Mouse (Mus musculus): ENCODE measurements at regions not wholly inside any gene's neighbourhood (a gene's known extent, or its start where the extent isn't known, plus 50 kb on each side); places are given as distances from the start of the nearest gene placed in this dataset.
A peak's percentile ranks its signal among the peaks of the same experiment; 100 is the strongest.
"Not testable (repeated sequence)": the region's sequence is repeated elsewhere in the genome, so short reads cannot be mapped to it uniquely, and the experiment has no call there.

- DNase-seq (ENCODE audit: low spot score in 2 of 2): no peak
These were observed 209.5 kb downstream of the Sorl1 start for GRCm38 (mm10) chr9:41914611-41915010.

GRCm38 (mm10) chr9:41913911-41914310, 210.2 kb downstream of the Sorl1 start:
- no peak for DNase-seq (ENCODE audit: low spot score in 2 of 2)

- DNase-seq (ENCODE audit: low spot score in 2 of 2): no peak
These were observed 211.6 kb downstream of the Sorl1 start for GRCm38 (mm10) chr9:41912482-41912881.

- DNase-seq (ENCODE audit: low spot score in 2 of 2): no peak
These were observed 223.5 kb downstream of the Sorl1 start for GRCm38 (mm10) chr9:41900606-41900974.

DNA sequence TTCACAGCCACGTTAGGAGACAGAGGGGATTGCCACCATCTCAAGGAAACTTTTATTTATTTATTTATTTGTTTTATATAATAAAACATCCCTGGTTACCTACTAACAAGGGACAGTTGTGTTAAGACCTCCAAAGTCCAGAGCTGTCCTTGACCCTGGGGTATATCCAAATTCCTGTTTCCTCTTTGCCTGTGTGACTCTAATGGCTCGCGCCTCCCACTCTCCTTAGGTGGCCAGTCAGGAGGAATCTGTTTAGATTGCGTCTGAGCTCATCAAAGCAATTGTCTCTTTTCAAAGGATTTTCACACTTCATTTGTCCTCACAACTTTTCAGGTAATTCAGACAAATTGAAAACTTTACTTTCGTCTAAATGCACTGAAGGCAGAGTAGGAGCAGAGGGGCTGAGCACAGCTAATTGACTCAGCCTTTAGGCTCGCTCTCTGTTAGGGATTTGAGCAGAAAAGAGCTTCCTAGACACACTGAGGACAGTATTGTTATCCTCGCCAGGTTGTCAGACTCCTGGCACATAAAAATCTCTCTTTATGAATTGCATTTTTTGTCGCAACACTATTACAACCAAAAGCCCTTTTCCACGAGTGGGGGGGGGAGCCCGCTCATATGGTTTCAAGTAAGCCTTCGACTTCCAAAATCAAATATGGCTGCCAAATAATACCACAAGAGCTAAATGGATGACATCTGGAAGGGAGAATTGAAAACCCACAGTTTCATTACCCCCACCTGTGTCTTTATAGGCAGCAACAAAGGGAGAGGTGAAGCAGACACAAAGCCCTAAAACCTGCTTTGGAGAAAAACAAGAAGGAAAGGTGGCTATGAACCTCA, 224.1 kb downstream of the Sorl1 start:
- DNase-seq (ENCODE audit: low spot score in 2 of 2): no peak

- DNase-seq (ENCODE audit: low spot score in 2 of 2): no peak
These were observed 229.0 kb downstream of the Sorl1 start for GRCm38 (mm10) chr9:41895106-41895505.

DNA sequence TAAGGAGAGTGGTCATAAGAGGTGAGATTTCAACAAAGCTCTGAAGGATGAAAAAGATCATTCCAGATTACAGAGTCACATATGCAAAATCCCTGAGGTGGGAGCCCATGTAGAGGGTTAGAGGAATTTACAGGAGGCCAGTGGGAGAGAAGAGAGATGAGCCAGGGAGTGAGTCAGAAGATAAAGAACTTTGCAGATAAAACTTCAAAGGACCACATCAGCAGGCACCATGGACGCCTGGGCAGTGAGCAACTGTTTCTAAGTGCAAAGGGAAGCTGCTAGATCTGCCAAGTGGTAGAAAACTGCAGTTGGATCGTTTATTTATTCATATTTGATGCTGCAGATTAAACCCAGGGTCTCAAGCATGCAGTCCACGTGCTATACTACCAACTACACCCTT, 231.3 kb downstream of the Sorl1 start:
- no peak for DNase-seq (ENCODE audit: low spot score in 2 of 2)

GRCm38 (mm10) chr9:41891206-41891605, 232.9 kb downstream of the Sorl1 start:
- DNase-seq (ENCODE audit: low spot score in 2 of 2): no peak

GRCm38 (mm10) chr9:41890273-41891141, 233.6 kb downstream of the Sorl1 start:
- peak; percentile 8 to 24 for DNase-seq (ENCODE audit: low spot score in 2 of 2)

GRCm38 (mm10) chr9:41889568-41890272, 234.4 kb downstream of the Sorl1 start:
- DNase-seq (ENCODE audit: low spot score in 2 of 2): no peak

GRCm38 (mm10) chr9:41888616-41889150, 235.4 kb downstream of the Sorl1 start:
- no peak for DNase-seq (ENCODE audit: low spot score in 2 of 2)

GRCm38 (mm10) chr9:41886456-41886855, 237.6 kb downstream of the Sorl1 start:
- DNase-seq (ENCODE audit: low spot score in 2 of 2): not testable (repeated sequence)

DNA sequence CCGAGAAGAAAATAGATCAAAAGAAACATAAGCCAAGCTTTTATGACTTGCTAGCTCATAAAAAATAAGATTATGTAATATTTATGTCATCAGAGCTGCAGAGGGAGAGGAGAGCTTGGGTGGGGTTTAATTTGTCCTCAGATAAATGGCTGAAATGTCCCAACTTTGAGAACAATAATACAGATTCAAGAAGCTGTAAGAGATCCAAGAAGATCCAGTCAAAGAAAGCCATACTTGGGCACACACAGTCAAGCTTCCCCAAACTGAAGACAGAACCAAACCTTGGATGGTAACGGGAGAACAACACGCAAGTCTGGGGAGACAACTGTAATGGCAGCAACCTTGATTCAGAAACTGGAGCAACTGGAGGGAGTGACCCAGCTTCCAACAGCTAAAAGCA, 243.6 kb downstream of the Sorl1 start:
- DNase-seq (ENCODE audit: low spot score in 2 of 2): no peak

GRCm38 (mm10) chr9:41879080-41879479, 245.0 kb downstream of the Sorl1 start:
- no peak for DNase-seq (ENCODE audit: low spot score in 2 of 2)

DNA sequence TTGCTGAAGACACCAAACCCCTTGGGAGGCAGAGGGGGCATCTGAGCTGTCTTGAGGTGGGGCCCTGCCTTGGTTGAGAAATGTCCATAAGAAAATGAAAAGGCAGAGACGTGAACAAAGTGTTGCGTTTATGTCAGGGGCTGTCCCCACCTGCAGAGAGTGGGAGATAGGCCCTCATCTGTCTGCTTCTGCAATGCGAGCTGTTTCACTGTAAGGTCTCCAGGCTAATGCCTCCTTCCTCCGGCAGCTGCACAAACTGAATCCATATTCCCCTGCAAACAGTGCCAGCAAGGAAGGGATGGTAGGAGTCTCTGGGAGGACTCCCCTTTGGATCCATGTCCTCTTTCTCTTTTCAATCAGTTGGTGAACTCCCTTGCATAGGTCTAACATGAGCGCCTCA, 263.0 kb downstream of the Sorl1 start:
- no peak for DNase-seq (ENCODE audit: low spot score in 2 of 2)

DNA sequence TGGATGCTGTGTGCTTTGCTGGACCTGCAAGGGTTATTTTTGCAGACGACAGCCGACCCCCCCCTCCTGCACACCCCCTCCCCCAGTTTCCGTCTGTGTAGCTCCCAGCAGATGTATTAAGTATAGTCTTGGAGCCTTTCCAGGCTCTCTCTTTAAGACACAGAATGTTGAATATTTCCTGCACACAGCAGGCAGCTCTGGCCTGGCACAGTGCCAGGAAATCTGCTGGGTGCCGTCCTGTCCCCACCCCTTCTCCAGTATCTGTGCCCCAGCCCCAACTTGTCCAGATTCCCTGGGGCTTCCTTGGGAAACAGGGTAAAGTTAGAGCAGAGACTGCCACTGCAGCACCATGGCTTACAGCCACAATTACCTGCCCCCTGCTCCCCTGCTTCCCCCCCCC, 263.4 kb downstream of the Sorl1 start:
- peak; percentile 14 to 17 for DNase-seq (ENCODE audit: low spot score in 2 of 2)

DNA sequence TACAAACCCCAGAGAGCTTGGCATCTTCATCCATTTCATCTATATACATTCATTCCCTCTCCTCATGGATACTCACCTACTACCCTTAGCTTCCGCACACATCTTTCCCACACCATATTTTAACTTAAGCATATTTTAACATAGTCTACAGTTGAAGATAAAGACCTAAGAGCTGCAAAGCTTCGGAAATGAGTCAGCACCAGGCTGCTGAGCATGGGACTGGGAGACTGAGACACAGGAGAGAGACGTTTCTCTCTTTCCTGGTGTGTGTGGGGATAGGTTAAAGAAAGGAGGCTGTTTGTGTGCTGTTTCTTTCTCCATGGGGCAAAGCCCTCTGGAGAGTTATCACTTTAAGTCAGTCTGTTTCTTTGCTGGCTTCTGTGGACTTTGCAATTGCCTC, 264.3 kb downstream of the Sorl1 start:
- DNase-seq (ENCODE audit: low spot score in 2 of 2): no peak

- no peak for DNase-seq (ENCODE audit: low spot score in 2 of 2)
These were observed 272.0 kb downstream of the Sorl1 start for GRCm38 (mm10) chr9:41852099-41852498.

GRCm38 (mm10) chr9:41849628-41850326, 274.3 kb downstream of the Sorl1 start:
- no peak for DNase-seq (ENCODE audit: low spot score in 2 of 2)

GRCm38 (mm10) chr9:41844616-41845015, 279.5 kb downstream of the Sorl1 start:
- no peak for DNase-seq (ENCODE audit: low spot score in 2 of 2)
